Mouse (Mus musculus): ENCODE measurements around the gene Ilf2. TPM values are rescaled to one million over a fixed set of nuclear protein-coding genes. Genes with fewer than 3 reads are reported as not detected.

Ilf2 gene
- polyA plus RNA-seq, 1 experiment, result 50.8 TPM

DNA sequence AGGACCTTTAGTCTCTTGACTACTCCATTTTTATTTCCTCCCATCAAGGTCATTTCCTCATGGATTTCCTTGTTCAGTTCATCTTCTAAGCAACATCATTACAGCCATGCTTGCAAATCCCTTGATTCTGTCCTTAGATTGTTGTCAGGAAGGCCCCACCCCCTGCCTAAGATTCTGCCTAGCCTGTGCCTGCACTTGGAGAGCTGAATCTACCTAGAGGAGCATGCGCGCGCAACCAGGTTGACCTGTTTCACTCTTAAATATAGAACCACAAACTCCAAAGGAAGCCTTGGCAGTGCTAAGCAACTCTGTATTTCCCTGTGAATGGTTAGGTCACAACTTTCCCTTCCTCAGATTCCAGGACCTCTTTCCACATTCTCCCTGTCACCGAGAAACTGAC is 41.8 kb downstream of the Ilf2 start:
- Histone ChIP-seq H3K27ac (ENCODE audit: control insufficient read depth, insufficient read depth, low read length) (no peak overlapping the region), H3K27me3 (ENCODE audit: control insufficient read depth, insufficient read depth, low read length) (no peaks in the 10 kb centered on the region), H3K36me3 (ENCODE audit: control insufficient read depth, insufficient read depth, low read length) (no peaks in the 10 kb centered on the region), H3K4me1 (replicated peaks; ENCODE audit: control insufficient read depth, insufficient read depth, low read length) (peaks cover 17% of the 10 kb centered on the region), H3K4me3 (ENCODE audit: control insufficient read depth, insufficient read depth, low read length) (no peak overlapping the region)
- TF ChIP-seq POLR2A (IDR thresholded peaks at IDR 0.05; ENCODE audit: control insufficient read depth, extremely low read depth, insufficient read depth, low read length, poor library complexity), result no peak
- TF ChIP-seq CTCF (IDR thresholded peaks at IDR 0.05; ENCODE audit: borderline replicate concordance, control insufficient read depth, extremely low read depth, insufficient read depth, low read length, poor library complexity), result no peak
- 94% methylated on average over 4 of the region's 4 CpGs for WGBS
- no peak for DNase-seq

DNA sequence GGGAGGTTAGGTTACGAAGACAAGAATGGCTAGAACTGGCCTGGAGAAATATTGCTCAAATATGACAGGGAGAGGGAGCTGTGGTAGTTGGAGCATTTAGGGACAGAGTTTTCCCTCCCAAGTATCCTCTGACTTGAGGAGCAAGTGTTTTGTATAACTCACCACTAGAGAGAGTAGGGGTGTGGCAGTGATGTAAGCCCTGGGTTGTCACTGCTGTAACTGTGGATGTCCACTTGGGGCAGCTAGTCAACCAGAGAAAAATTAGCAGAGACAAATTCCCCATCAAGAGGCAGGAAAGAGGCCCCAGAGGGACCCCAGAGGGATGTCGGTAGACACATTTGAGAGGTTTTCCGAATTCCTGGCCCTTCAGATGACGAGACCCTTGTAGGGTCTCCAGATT is 49.5 kb downstream of the Ilf2 start:
- TF ChIP-seq CTCF (IDR thresholded peaks at IDR 0.05; ENCODE audit: borderline replicate concordance, control insufficient read depth, extremely low read depth, insufficient read depth, low read length, poor library complexity) (no peak), POLR2A (IDR thresholded peaks at IDR 0.05; ENCODE audit: control insufficient read depth, extremely low read depth, insufficient read depth, low read length, poor library complexity) (no peak)
- no peak for DNase-seq
- H3K36me3 ChIP-seq (ENCODE audit: control insufficient read depth, insufficient read depth, low read length), result peaks cover 3% of the 10 kb centered on the region; the same call in 1 of the 2 replicates
- no peak overlapping the region for H3K4me3 ChIP-seq (ENCODE audit: control insufficient read depth, insufficient read depth, low read length)
- no peaks in the 10 kb centered on the region for H3K4me1 ChIP-seq (replicated peaks; ENCODE audit: control insufficient read depth, insufficient read depth, low read length)
- WGBS, result 81% methylated on average over 4 of the region's 4 CpGs
- H3K27me3 ChIP-seq (ENCODE audit: control insufficient read depth, insufficient read depth, low read length), result no peaks in the 10 kb centered on the region
- H3K27ac ChIP-seq (ENCODE audit: control insufficient read depth, insufficient read depth, low read length), result no peak overlapping the region

DNA sequence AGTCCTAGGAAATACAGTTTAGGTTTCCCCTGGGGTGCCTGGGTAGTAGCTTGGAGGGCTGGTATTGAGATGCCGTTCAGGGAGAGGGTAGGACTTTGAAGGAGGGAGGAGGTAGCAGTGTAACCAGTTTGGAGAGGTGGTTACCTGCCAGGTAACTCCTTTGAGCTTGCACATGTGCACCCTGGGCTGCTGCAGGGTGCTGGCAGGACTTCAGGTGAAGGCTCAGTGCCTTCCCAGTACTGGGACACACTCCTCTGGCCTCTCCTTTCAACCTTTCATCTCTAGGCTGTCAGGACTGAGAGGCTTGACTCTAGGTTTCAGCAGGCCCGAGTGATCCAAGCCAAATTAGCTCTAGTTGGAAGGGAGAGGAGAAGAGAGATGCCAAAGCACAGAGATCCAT is 50.1 kb downstream of the Ilf2 start:
- no peak overlapping the region for H3K4me3 ChIP-seq (ENCODE audit: control insufficient read depth, insufficient read depth, low read length)
- no peak for TF ChIP-seq CTCF (IDR thresholded peaks at IDR 0.05; ENCODE audit: borderline replicate concordance, control insufficient read depth, extremely low read depth, insufficient read depth, low read length, poor library complexity)
- peaks cover 3% of the 10 kb centered on the region; the same call in 1 of the 2 replicates for H3K36me3 ChIP-seq (ENCODE audit: control insufficient read depth, insufficient read depth, low read length)
- 83% methylated on average over 2 of the region's 2 CpGs for WGBS
- no peak overlapping the region; the same call in 1 of the 2 replicates for H3K27ac ChIP-seq (ENCODE audit: control insufficient read depth, insufficient read depth, low read length)
- no peak for DNase-seq
- H3K27me3 ChIP-seq (ENCODE audit: control insufficient read depth, insufficient read depth, low read length), result no peaks in the 10 kb centered on the region
- H3K4me1 ChIP-seq (replicated peaks; ENCODE audit: control insufficient read depth, insufficient read depth, low read length), result no peaks in the 10 kb centered on the region

DNA sequence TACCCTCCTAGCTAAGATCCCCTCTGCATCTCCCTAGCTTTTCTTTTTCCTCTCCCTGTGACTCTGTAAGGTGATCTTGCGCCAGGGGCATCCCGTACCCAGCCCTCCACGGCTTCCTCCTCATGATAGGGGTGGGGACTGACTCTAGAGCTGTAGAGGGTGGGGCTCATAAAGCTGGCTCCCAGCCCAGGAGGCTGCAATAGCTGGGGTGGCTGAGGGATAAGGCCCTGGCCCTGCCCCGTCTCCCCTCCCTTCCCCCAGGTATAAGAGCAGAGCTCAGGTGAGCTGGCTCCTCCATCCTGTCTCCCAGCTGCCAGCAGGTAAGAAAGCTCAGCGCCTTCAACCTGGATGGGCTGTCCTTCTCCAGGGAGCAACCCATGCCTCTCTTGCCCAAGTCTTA is 50.7 kb downstream of the Ilf2 start, which contains the start of gene S100a14:
Gene S100a14 (plus strand): TSS at position 277 of the 400 bp plus-strand sequence.
- WGBS, result 68% methylated on average over 5 of the region's 5 CpGs
- TF ChIP-seq CTCF (IDR thresholded peaks at IDR 0.05; ENCODE audit: borderline replicate concordance, control insufficient read depth, extremely low read depth, insufficient read depth, low read length, poor library complexity), result no peak
- TF ChIP-seq POLR2A (IDR thresholded peaks at IDR 0.05; ENCODE audit: control insufficient read depth, extremely low read depth, insufficient read depth, low read length, poor library complexity), result no peak
- Histone ChIP-seq H3K27me3 (ENCODE audit: control insufficient read depth, insufficient read depth, low read length) (no peaks in the 10 kb centered on the region), H3K36me3 (ENCODE audit: control insufficient read depth, insufficient read depth, low read length) (peaks cover 3% of the 10 kb centered on the region; the same call in 1 of the 2 replicates), H3K27ac (ENCODE audit: control insufficient read depth, insufficient read depth, low read length) (no peak within 1 kb of the TSS; the same call in 1 of the 2 replicates), H3K4me3 (ENCODE audit: control insufficient read depth, insufficient read depth, low read length) (no peak within 1 kb of the TSS), H3K4me1 (replicated peaks; ENCODE audit: control insufficient read depth, insufficient read depth, low read length) (no peaks in the 10 kb centered on the region)
- no peak for DNase-seq

DNA sequence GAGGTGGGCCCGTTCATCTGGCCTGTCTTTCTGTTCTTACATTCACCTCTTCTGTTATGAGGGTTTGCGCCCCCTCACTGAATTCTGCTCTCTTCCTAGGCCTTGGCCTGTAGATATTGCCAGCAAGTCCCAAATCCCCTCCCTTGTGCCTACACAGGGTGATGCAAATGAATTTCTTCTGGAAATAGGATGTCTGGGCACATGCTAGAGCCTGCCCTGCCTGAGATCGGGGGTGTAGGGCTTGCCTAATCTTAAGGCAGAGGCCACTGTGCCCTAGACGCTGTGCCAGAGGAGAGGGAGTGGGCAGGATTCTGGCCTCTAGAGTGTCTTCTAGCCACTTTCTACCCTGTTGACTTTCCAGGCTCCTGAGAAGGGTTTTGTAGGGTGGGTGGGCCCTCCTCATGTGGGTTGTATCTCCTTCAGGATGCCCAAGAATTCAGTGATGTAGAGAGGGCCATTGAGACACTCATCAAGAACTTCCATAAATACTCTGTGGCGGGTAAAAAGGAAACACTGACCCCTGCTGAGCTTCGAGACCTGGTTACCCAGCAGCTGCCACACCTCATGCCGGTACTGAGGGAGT is 51.5 kb downstream of the Ilf2 start:
- Histone ChIP-seq H3K4me1 (replicated peaks; ENCODE audit: control insufficient read depth, insufficient read depth, low read length) (no peaks in the 10 kb centered on the region), H3K4me3 (ENCODE audit: control insufficient read depth, insufficient read depth, low read length) (no peak overlapping the region), H3K27ac (ENCODE audit: control insufficient read depth, insufficient read depth, low read length) (no peak overlapping the region), H3K27me3 (ENCODE audit: control insufficient read depth, insufficient read depth, low read length) (no peaks in the 10 kb centered on the region), H3K36me3 (ENCODE audit: control insufficient read depth, insufficient read depth, low read length) (peaks cover 3% of the 10 kb centered on the region; the same call in 1 of the 2 replicates)
- no peak for TF ChIP-seq POLR2A (IDR thresholded peaks at IDR 0.05; ENCODE audit: control insufficient read depth, extremely low read depth, insufficient read depth, low read length, poor library complexity)
- TF ChIP-seq CTCF (IDR thresholded peaks at IDR 0.05; ENCODE audit: borderline replicate concordance, control insufficient read depth, extremely low read depth, insufficient read depth, low read length, poor library complexity), result no peak
- no peak for DNase-seq
- WGBS, result 94% methylated on average over 7 of the region's 7 CpGs

DNA sequence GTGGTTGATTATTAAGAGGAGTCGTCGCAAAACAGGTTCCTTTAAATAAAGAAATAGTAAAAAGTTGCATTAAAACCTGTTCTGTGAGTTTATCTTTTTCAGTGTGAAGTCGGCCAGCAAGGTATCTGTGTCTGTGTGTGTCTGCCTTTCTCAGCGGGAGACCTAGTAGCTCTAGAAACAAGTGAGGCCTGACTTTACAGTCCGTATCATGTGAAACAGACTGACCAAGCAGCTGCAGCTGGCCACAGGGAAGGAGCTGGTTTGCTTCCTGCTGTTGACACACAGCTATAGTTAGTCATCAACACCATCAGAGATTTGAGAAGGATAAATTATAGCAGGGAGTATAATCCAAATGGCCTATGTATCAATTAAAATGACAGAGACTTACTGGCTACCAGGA is 55.8 kb downstream of the Ilf2 start:
- H3K27ac ChIP-seq (ENCODE audit: control insufficient read depth, insufficient read depth, low read length), result no peak overlapping the region
- TF ChIP-seq CTCF (IDR thresholded peaks at IDR 0.05; ENCODE audit: borderline replicate concordance, control insufficient read depth, extremely low read depth, insufficient read depth, low read length, poor library complexity) (no peak), POLR2A (IDR thresholded peaks at IDR 0.05; ENCODE audit: control insufficient read depth, extremely low read depth, insufficient read depth, low read length, poor library complexity) (no peak)
- H3K4me3 ChIP-seq (ENCODE audit: control insufficient read depth, insufficient read depth, low read length), result no peak overlapping the region
- H3K27me3 ChIP-seq (ENCODE audit: control insufficient read depth, insufficient read depth, low read length), result no peaks in the 10 kb centered on the region
- WGBS, result 90% methylated on average over 5 of the region's 5 CpGs
- DNase-seq, result no peak
- no peaks in the 10 kb centered on the region for H3K36me3 ChIP-seq (ENCODE audit: control insufficient read depth, insufficient read depth, low read length)
- no peaks in the 10 kb centered on the region for H3K4me1 ChIP-seq (replicated peaks; ENCODE audit: control insufficient read depth, insufficient read depth, low read length)

DNA sequence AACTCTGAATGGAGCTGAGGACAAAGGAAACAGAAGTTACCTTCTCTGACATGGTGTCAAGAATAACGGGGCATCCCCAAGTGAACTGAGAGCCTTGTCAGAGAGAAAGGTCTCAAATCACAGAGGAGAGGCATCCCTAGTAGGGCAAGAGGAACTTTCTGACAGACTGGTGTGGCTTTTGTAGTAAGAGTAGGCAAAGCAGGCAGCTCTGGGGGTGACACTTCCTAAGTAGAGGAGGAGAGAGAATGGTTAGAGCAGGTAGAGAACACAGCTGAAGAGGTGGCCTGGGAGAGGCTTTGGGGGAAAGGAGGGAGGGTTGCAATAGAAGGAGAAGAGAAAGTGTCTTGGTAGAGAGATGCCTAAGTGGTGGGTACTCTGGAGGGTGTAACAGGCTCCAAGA is 59.5 kb downstream of the Ilf2 start:
- no peak for DNase-seq
- Histone ChIP-seq H3K4me3 (ENCODE audit: control insufficient read depth, insufficient read depth, low read length) (no peak overlapping the region), H3K27ac (ENCODE audit: control insufficient read depth, insufficient read depth, low read length) (no peak overlapping the region), H3K4me1 (replicated peaks; ENCODE audit: control insufficient read depth, insufficient read depth, low read length) (no peaks in the 10 kb centered on the region), H3K27me3 (ENCODE audit: control insufficient read depth, insufficient read depth, low read length) (no peaks in the 10 kb centered on the region), H3K36me3 (ENCODE audit: control insufficient read depth, insufficient read depth, low read length) (no peaks in the 10 kb centered on the region)
- 76% methylated on average over 1 of the region's 1 CpGs for WGBS
- TF ChIP-seq POLR2A (IDR thresholded peaks at IDR 0.05; ENCODE audit: control insufficient read depth, extremely low read depth, insufficient read depth, low read length, poor library complexity) (no peak), CTCF (IDR thresholded peaks at IDR 0.05; ENCODE audit: borderline replicate concordance, control insufficient read depth, extremely low read depth, insufficient read depth, low read length, poor library complexity) (no peak)
